Mouse (Mus musculus) E14TG2a.4 (cell line): ENCODE data around the gene Exosc5.

Source experiments
- CTCF ChIP-seq: conservative IDR thresholded peaks from 2 replicates; pipeline ENCODE4 v1.5.1; 2014; ENCODE audit warnings: low read length
- POU5F1 ChIP-seq: IDR thresholded peaks from 2 replicates; pipeline ENCODE4 v1.6.1; 2014; ENCODE audit warnings: low read length, borderline replicate concordance

GRCm38 (mm10) chr7:25639754-25640153, 19.2 kb upstream of the Exosc5 start:
- TF ChIP-seq CTCF (no peak), POU5F1 (no peak)
